Mouse (Mus musculus) forebrain, embryonic 11.5 days (tissue): ENCODE measurements around the gene Fam214a. TPM values are rescaled to one million over a fixed set of nuclear protein-coding genes. Genes with fewer than 3 reads are reported as not detected.

Source experiments
- ATAC-seq: fragments of 200-750 bp; cut with Nextera tagmentation; replicated peaks from 2 replicates; pipeline ENCODE4 v1.8.0; 2017; ENCODE audit warnings: moderate TSS enrichment; ENCODE audit not compliant: low FRiP score
- DNase-seq: peaks from one replicate; pipeline ENCODE4 v3.0.0-alpha.2; 2017; ENCODE audit warnings: low spot score
- H3K27ac ChIP-seq: fragments of 300-500 bp; sonication (generic); 2 replicates; pipeline ENCODE4 v1.5.1; 2014; ENCODE audit warnings: low read depth, low read length
- H3K27me3 ChIP-seq: fragments of 300-500 bp; sonication (generic); 2 replicates; pipeline ENCODE4 v1.6.1; 2014; ENCODE audit warnings: mild to moderate bottlenecking, low read length, mixed read lengths; ENCODE audit not compliant: control insufficient read depth, insufficient read depth
- H3K36me3 ChIP-seq: fragments of 300-500 bp; sonication (generic); 2 replicates; pipeline ENCODE4 v1.6.1; 2014; ENCODE audit warnings: mild to moderate bottlenecking, low read length, moderate library complexity, mixed read lengths; ENCODE audit not compliant: control insufficient read depth, insufficient read depth
- H3K4me1 ChIP-seq: fragments of 300-500 bp; sonication (generic); replicated peaks from 2 replicates; pipeline ENCODE4 v1.6.1; 2014; ENCODE audit warnings: low read length, mixed read lengths; ENCODE audit not compliant: control insufficient read depth, insufficient read depth
- H3K4me2 ChIP-seq: fragments of 300-500 bp; sonication (generic); 2 replicates; pipeline ENCODE4 v1.6.1; 2014; ENCODE audit warnings: low read depth, mild to moderate bottlenecking, low read length, moderate library complexity, mixed read lengths; ENCODE audit not compliant: severe bottlenecking
- H3K4me3 ChIP-seq: fragments of 300-500 bp; sonication (generic); 2 replicates; pipeline ENCODE4 v1.5.1; 2014; ENCODE audit warnings: low read depth, low read length
- H3K9ac ChIP-seq: fragments of 300-500 bp; sonication (generic); 2 replicates; pipeline ENCODE4 v1.6.1; 2014; ENCODE audit warnings: low read length
- H3K9me3 ChIP-seq: fragments of 300-500 bp; sonication (generic); 2 replicates; pipeline ENCODE4 v1.6.1; 2016; ENCODE audit warnings: low read length, mixed read lengths; ENCODE audit not compliant: control insufficient read depth
- WGBS: fragments of 180-500 bp; shearing (Covaris S2); extraction: QIAGEN DNeasy Blood & Tissue Kit; methylation state at CpG from one replicate; pipeline ENCODE4 v1.1.7; 2014; 5-methylcytosine and 5-hydroxymethylcytosine counted together
- polyA plus RNA-seq: library from polyadenylated mRNA; unstranded; fragments of >200 nt; fragmentation: Nextera tagmentation; extraction: Ambion mirVana; gene quantifications from 2 replicates; pipeline ENCODE4 v1.2.1, GENCODE M21; 2014

Fam214a gene
- polyA plus RNA-seq, 1 experiment from 2014 or later, result 18.3 TPM

DNA sequence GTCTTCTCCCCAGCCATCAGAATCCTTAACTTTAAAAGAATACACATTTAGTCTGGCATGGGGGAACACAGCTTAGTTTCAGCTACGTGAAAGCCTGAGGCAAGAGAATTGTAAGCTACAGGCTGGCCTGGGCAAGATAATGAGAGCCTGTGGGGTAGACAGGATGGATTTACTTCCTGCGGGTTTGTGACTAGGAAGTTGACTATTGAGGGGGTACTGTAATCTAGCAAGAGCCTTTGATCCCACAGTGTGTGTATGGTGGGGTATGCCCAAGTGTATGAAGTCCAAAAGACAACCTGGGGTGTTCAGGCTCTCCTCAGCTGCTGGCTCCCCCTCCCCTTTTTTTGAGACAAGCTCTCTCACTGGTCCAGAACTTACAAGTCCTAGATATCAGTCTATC is 43.7 kb downstream of the Fam214a start:
- no peak overlapping the region for H3K27ac ChIP-seq
- H3K4me1 ChIP-seq, result no peaks in the 10 kb centered on the region
- H3K9ac ChIP-seq, result no peak overlapping the region
- no peak for ATAC-seq
- no peak overlapping the region for H3K4me2 ChIP-seq
- H3K36me3 ChIP-seq, result no peaks in the 10 kb centered on the region
- H3K27me3 ChIP-seq, result no peaks in the 10 kb centered on the region
- H3K4me3 ChIP-seq, result no peak overlapping the region
- 57% methylated on average over 2 of the region's 2 CpGs for WGBS
- DNase-seq, result no peak
- H3K9me3 ChIP-seq, result no peaks in the 10 kb centered on the region

GRCm38 (mm10) chr9:74997976-74998375 is 45.3 kb downstream of the Fam214a start:
- no peak for ATAC-seq
- Histone ChIP-seq H3K4me1 (no peaks in the 10 kb centered on the region), H3K36me3 (no peaks in the 10 kb centered on the region), H3K9ac (no peak overlapping the region), H3K9me3 (no peaks in the 10 kb centered on the region), H3K27me3 (no peaks in the 10 kb centered on the region), H3K4me2 (no peak overlapping the region), H3K4me3 (no peak overlapping the region), H3K27ac (no peak overlapping the region)
- no peak for DNase-seq

DNA sequence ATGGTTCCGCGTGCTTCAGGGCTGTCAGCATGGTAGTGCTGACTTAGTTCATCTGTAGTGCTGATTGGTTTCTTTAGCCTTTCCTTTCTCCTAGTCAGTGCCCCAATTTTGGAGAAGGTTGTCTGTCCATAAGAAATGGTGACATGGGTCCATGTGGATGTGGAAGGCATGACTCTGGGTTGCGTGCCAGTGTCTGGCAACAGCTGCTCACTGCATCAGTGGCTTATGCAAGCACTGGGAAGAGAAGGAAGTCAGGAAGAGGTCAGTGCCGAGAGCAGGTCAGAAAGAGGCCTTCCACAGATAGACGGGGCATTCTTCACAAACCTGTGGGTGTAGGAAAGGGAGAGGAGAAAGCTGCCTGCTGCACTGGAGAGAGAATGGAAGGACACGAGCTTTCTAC is 48.3 kb downstream of the Fam214a start:
- H3K9me3 ChIP-seq, result no peaks in the 10 kb centered on the region
- H3K4me1 ChIP-seq, result no peaks in the 10 kb centered on the region
- H3K36me3 ChIP-seq, result no peaks in the 10 kb centered on the region
- H3K27ac ChIP-seq, result no peak overlapping the region
- no peak overlapping the region for H3K4me2 ChIP-seq
- H3K27me3 ChIP-seq, result no peaks in the 10 kb centered on the region
- no peak overlapping the region for H3K4me3 ChIP-seq
- no peak for ATAC-seq
- WGBS, result 89% methylated on average over 6 of the region's 6 CpGs
- DNase-seq, result no peak
- H3K9ac ChIP-seq, result no peak overlapping the region

DNA sequence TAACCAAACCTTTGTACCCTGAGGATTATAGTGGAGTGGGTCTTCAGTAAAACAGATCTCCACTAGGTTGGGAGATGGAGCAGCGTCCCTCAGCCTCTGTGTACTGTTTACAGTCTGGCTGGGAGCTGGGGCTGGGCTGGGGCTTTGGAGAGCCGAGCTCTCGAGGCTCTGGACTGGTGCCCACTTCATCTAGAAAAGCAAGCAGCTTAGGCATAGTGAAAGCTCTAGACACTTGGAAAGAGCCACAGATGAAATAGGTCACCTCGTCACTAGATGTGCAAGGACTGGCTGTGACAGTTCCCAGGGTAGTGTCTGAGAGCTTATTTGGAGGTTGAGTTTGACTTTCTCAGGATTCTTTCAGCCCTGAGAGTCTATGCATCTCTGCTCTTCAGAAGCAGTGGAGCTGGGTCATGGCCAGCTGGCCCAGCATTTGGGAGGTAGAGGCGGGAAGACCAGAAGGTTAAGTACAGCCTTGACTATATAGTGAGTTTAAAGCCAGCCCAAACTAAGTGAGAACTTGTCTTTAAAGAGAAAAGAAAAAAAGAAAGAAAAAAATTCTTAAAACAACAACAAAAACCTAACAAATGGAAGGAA is 49.0 kb downstream of the Fam214a start:
- no peak for DNase-seq
- H3K4me1 ChIP-seq, result no peaks in the 10 kb centered on the region
- WGBS, result 80% methylated on average over 5 of the region's 5 CpGs

DNA sequence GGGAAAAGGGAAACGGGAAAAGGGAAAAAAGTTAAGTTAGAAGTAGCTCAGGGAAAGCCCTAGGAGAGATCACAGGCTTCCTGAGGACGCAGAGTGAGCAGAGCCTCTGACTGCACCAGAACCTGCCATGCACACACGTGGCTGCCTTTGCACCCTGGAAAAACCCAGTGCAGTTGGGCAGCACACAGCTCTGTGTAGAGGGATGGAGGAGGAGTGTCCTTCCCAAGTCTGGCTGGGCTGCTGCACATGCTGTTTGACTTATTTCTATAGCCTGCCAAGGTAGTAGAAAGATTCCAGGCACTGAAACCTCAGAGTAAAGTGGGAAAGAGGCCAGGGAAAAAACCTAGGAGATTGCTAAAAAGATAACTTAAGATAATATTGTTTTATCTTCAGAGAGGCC is 49.6 kb downstream of the Fam214a start:
- Histone ChIP-seq H3K4me2 (no peak overlapping the region), H3K4me3 (no peak overlapping the region), H3K9me3 (no peaks in the 10 kb centered on the region), H3K9ac (no peak overlapping the region), H3K4me1 (no peaks in the 10 kb centered on the region), H3K27me3 (no peaks in the 10 kb centered on the region), H3K36me3 (no peaks in the 10 kb centered on the region), H3K27ac (no peak overlapping the region)
- WGBS, result 68% methylated on average over 3 of the region's 3 CpGs
- ATAC-seq, result no peak
- no peak for DNase-seq

More for the DNA sequence above, 49.0 kb downstream of the Fam214a start:
- no peak overlapping the region for H3K4me2 ChIP-seq
- no peaks in the 10 kb centered on the region for H3K36me3 ChIP-seq
- H3K9ac ChIP-seq, result no peak overlapping the region
- H3K27ac ChIP-seq, result no peak overlapping the region
- no peaks in the 10 kb centered on the region for H3K9me3 ChIP-seq
- no peak for ATAC-seq
- no peak overlapping the region for H3K4me3 ChIP-seq
- no peaks in the 10 kb centered on the region for H3K27me3 ChIP-seq

DNA sequence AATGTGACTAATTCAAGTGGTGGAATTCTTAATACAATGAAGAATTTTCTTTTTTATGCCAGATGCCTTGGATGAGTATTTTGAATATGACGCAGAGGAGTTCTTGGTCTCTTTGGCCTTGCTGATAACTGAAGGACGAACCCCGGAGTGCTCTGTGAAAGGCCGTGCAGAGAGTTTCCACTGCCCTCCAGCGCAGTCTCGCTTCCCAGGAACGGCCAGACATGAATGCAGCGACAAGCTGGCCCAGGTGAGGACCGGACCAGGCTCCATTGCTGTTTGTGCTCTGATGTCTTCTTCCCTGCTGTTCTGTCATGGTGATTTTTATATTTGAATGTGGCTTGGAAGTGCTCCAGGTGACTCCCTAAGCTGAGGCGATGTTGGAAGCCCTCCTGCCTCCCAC is 51.5 kb downstream of the Fam214a start:
- Histone ChIP-seq H3K9ac (no peak overlapping the region), H3K4me1 (no peaks in the 10 kb centered on the region), H3K27me3 (no peaks in the 10 kb centered on the region), H3K4me2 (no peak overlapping the region), H3K27ac (no peak overlapping the region), H3K4me3 (no peak overlapping the region), H3K36me3 (no peaks in the 10 kb centered on the region), H3K9me3 (no peaks in the 10 kb centered on the region)
- ATAC-seq (no peak), DNase-seq (no peak)
- WGBS, result 91% methylated on average over 10 of the region's 10 CpGs

GRCm38 (mm10) chr9:75016591-75016990 is 63.9 kb downstream of the Fam214a start:
- no peak overlapping the region for H3K27ac ChIP-seq
- H3K9ac ChIP-seq, result no peak overlapping the region
- H3K9me3 ChIP-seq, result no peaks in the 10 kb centered on the region
- no peak overlapping the region for H3K4me2 ChIP-seq
- ATAC-seq, result no peak
- no peak for DNase-seq
- no peaks in the 10 kb centered on the region for H3K4me1 ChIP-seq
- 91% methylated on average over 2 of the region's 2 CpGs for WGBS
- no peaks in the 10 kb centered on the region; the same call in 1 of the 2 replicates for H3K36me3 ChIP-seq
- no peak overlapping the region for H3K4me3 ChIP-seq
- H3K27me3 ChIP-seq, result no peaks in the 10 kb centered on the region

- DNase-seq (no peak), ATAC-seq (no peak)
- WGBS, result 89% methylated on average over 6 of the region's 6 CpGs
- Histone ChIP-seq H3K9me3 (no peaks in the 10 kb centered on the region), H3K27ac (no peak overlapping the region), H3K9ac (no peak overlapping the region), H3K36me3 (no peaks in the 10 kb centered on the region; the same call in 1 of the 2 replicates), H3K4me2 (no peak overlapping the region), H3K27me3 (no peaks in the 10 kb centered on the region), H3K4me1 (no peaks in the 10 kb centered on the region), H3K4me3 (no peak overlapping the region)
Observed at GRCm38 (mm10) chr9:75019181-75019580, 66.5 kb downstream of the Fam214a start.

- Histone ChIP-seq H3K27ac (no peak overlapping the region), H3K4me1 (no peaks in the 10 kb centered on the region), H3K4me3 (no peak overlapping the region), H3K27me3 (no peaks in the 10 kb centered on the region), H3K9me3 (no peaks in the 10 kb centered on the region), H3K36me3 (no peaks in the 10 kb centered on the region; the same call in 1 of the 2 replicates), H3K4me2 (no peak overlapping the region), H3K9ac (no peak overlapping the region)
- DNase-seq, result no peak
- no peak for ATAC-seq
- 90% methylated on average over 3 of the region's 3 CpGs for WGBS
Observed at GRCm38 (mm10) chr9:75019592-75019991, 66.9 kb downstream of the Fam214a start.
